Mouse (Mus musculus): Measurements from ENCODE around the gene Oat.

Gene Oat

GRCm38 (mm10) chr7:132529206-132529605 lies 47.0 kb downstream of the Oat start:
- no peak for DNase-seq

GRCm38 (mm10) chr7:132513419-132513982 lies 62.7 kb downstream of the Oat start:
- peak; percentile 9 for DNase-seq

GRCm38 (mm10) chr7:132509110-132509509 lies 67.1 kb downstream of the Oat start:
- DNase-seq = no peak

Data from layer of hippocampus, adult 9-11 months (tissue).